8 mouse cellular contexts compared by ENCODE assay signal in the genomic region with DNA sequence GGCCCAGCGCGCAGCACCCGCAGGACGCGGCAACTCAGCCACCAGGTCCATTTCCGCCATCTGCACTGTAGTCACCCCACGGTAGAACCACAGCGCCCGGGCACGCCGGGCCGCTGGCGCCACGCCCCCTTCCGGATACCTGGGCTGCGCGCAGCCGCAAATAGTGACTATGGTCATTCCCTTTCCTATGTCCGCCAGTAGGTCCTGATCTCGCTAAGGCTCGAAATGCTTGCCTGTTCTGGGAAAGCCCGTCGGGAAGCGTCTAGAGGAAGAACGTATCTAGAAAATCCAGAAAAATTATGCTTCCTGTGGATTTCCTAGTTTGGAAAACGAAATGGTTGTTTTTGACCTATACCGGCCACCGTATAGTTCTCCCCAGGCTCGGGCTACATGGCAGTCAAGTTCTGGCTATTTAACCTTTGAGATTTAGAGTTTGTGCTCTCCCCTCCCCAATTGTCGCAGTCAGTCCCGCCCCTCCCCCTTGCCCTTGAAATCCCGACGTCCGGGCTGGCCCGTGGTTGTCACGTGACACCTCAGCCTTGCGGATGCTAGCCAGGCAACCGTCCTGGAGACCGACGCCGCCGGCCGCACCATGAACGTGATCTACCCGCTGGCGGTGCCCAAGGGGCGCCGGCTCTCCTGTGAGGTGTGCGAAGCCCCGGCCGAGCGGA. TPM values are rescaled to one million over a fixed set of nuclear protein-coding genes. Genes with fewer than 3 reads are reported as not detected.
DNase-seq lines count a peak whose midpoint lies in the region; ATAC-seq and TF ChIP-seq lines count a peak whose summit lies in the region.

Ppcs (minus strand) TSS at position 127 of the 671 bp plus-strand sequence.
Zmynd12 (plus strand) TSS at position 521 of the 671 bp plus-strand sequence.

- TF ChIP-seq CTCF in cerebellum, adult 2 months (IDR thresholded peaks at IDR 0.05; ENCODE audit: borderline replicate concordance, insufficient read depth, low read depth, low read length): peak; percentile 17; the same call in 1 of the 2 replicates
- peak; percentile 54 for TF ChIP-seq CTCF in forebrain, postnatal 0 days (IDR thresholded peaks at IDR 0.05; ENCODE audit: low read depth)
- peak; percentile 41 for TF ChIP-seq CTCF in lung, embryonic 14.5 days (IDR thresholded peaks at IDR 0.05; ENCODE audit: low read depth)

- DNase-seq in MEL-GATA-1-ER (ENCODE audit: extremely low read depth, low read depth): peak; percentile 79
- DNase-seq in cerebellum, adult 2 months: peak; percentile 93 to 95
- peak; percentile 90 for DNase-seq in forebrain, postnatal 0 days
- peak; percentile 91 for DNase-seq in heart, postnatal 4 days
- peak; percentile 75 to 85 for DNase-seq in layer of hippocampus, adult 8-10 months (ENCODE audit: low spot score in 2 of 2)
- DNase-seq in lung, embryonic 14.5 days: peak; percentile 95
- DNase-seq in testis, postnatal 14 days (ENCODE audit: low spot score): peak; percentile 90

- under 1% methylated on average over 52 of the region's 52 CpGs for WGBS in cerebellum, adult 2 months
- WGBS in forebrain, postnatal 0 days: 1% methylated on average over 52 of the region's 52 CpGs
- WGBS in lung, embryonic 14.5 days: under 1% methylated on average over 52 of the region's 52 CpGs

- no peaks in the 10 kb centered on the region; the same call in 1 of the 2 replicates for H3K4me1 ChIP-seq in cerebellum, adult 2 months (ENCODE audit: control insufficient read depth, insufficient read depth, low read length)
- peaks cover 12% of the 10 kb centered on the region for H3K4me1 ChIP-seq in forebrain, postnatal 0 days (ENCODE audit: insufficient read depth)
- H3K4me1 ChIP-seq in lung, embryonic 14.5 days (ENCODE audit: insufficient read depth): peaks cover 4% of the 10 kb centered on the region; the same call in 1 of the 2 replicates

- no peaks in the 10 kb centered on the region for H3K27me3 ChIP-seq in cerebellum, adult 2 months (ENCODE audit: control insufficient read depth, insufficient read depth, low read length)
- no peaks in the 10 kb centered on the region for H3K27me3 ChIP-seq in forebrain, postnatal 0 days (ENCODE audit: insufficient read depth, low read length)
- H3K27me3 ChIP-seq in lung, embryonic 14.5 days (ENCODE audit: insufficient read depth, low read length): no peaks in the 10 kb centered on the region

- peak within 1 kb of the TSS; percentile 90 for H3K4me3 ChIP-seq in cerebellum, adult 2 months (replicated peaks; ENCODE audit: insufficient read depth, low read depth, low read length)
- peak within 1 kb of the TSS; percentile 63 for H3K4me3 ChIP-seq in forebrain, postnatal 0 days (ENCODE audit: low read depth, low read length)
- H3K4me3 ChIP-seq in lung, embryonic 14.5 days (ENCODE audit: low read depth, low read length): peak within 1 kb of the TSS; percentile 64

- H3K36me3 ChIP-seq in forebrain, postnatal 0 days (ENCODE audit: insufficient read depth): no peaks in the 10 kb centered on the region
- H3K36me3 ChIP-seq in lung, embryonic 14.5 days (ENCODE audit: insufficient read depth): no peaks in the 10 kb centered on the region

- ATAC-seq in forebrain, postnatal 0 days: peak; percentile 89
- peak; percentile 95 for ATAC-seq in lung, embryonic 14.5 days (ENCODE audit: insufficient read depth)
- peak; percentile 84 for ATAC-seq in neutrophil, adult 5-6 weeks (ENCODE audit: extremely low read depth, insufficient number of reproducible peaks, low FRiP score, poor library complexity, severe bottlenecking)

- no peaks in the 10 kb centered on the region for H3K9me3 ChIP-seq in forebrain, postnatal 0 days (ENCODE audit: low read length)
- H3K9me3 ChIP-seq in lung, embryonic 14.5 days (ENCODE audit: low read depth, low read length): no peaks in the 10 kb centered on the region

- peak within 1 kb of the TSS; percentile 70 for H3K9ac ChIP-seq in forebrain, postnatal 0 days
- H3K9ac ChIP-seq in lung, embryonic 14.5 days: peak within 1 kb of the TSS; percentile 75

- peak within 1 kb of the TSS; percentile 90 for H3K27ac ChIP-seq in cerebellum, adult 2 months (ENCODE audit: insufficient read depth, low read length)
- H3K27ac ChIP-seq in forebrain, postnatal 0 days (ENCODE audit: low read depth, low read length): peak within 1 kb of the TSS; percentile 80
- H3K27ac ChIP-seq in lung, embryonic 14.5 days (ENCODE audit: low read depth): peak within 1 kb of the TSS; percentile 91

- peak; percentile 64 for TF ChIP-seq POLR2A in cerebellum, adult 2 months (IDR thresholded peaks at IDR 0.05; ENCODE audit: borderline replicate concordance, insufficient read depth, low read length)

- H3K4me2 ChIP-seq in forebrain, postnatal 0 days (ENCODE audit: low read depth): peak within 1 kb of the TSS; percentile 94
- H3K4me2 ChIP-seq in lung, embryonic 14.5 days: peak within 1 kb of the TSS; percentile 95

RNA-seq across cellular contexts. Expression of gene Ppcs, which starts in this region (rescaled TPM):
- 14.1 and 16.1 TPM in 2 replicates for polyA plus RNA-seq in cerebellum, adult 2 months (2012; rRNA removed)
- 13.5 and 16.3 TPM in 2 replicates for total RNA-seq in forebrain, postnatal 0 days (2014; rRNA removed)
- 20.6 and 20.9 TPM in 2 replicates for polyA plus RNA-seq in forebrain, postnatal 0 days (2015; fragmentation: Nextera tagmentation; extraction: Ambion mirVana)
- 10 to 100 TPM; 12.2 to 12.4 TPM for total RNA-seq in heart, postnatal 4 days (2021)
- total RNA-seq in layer of hippocampus, adult 8-10 months (2022): 1 to 10 TPM; 3.9 to 8.8 (median 5.9) TPM
- 34.7 and 38.3 TPM in 2 replicates for polyA plus RNA-seq in lung, embryonic 14.5 days (2014; fragmentation: Nextera tagmentation; extraction: Ambion mirVana)
- total RNA-seq in neutrophil, adult 5-6 weeks (2017): 13.9 and 14.1 TPM in 2 replicates

RNA-seq across cellular contexts. Expression of gene Zmynd12, which starts in this region (rescaled TPM):
- polyA plus RNA-seq in cerebellum, adult 2 months (2012; rRNA removed): 0.64 and 0.81 TPM in 2 replicates
- 0.33 and 0.77 TPM in 2 replicates for total RNA-seq in forebrain, postnatal 0 days (2014; rRNA removed)
- polyA plus RNA-seq in forebrain, postnatal 0 days (2015; fragmentation: Nextera tagmentation; extraction: Ambion mirVana): 0.82 and 1.1 TPM in 2 replicates
- total RNA-seq in heart, postnatal 4 days (2021): not detected
- under 1 TPM in 3 of 4 experiments, not detected in 1; 0.48 to 0.94 (median 0.55) TPM for total RNA-seq in layer of hippocampus, adult 8-10 months (2022)
- 0.16 and 0.20 TPM in 2 replicates for polyA plus RNA-seq in lung, embryonic 14.5 days (2014; fragmentation: Nextera tagmentation; extraction: Ambion mirVana)
- 0.25 TPM in 1 of 2 replicates, not detected in the other for total RNA-seq in neutrophil, adult 5-6 weeks (2017)

Comparison
In these comparisons a context has a peak if more than half of its experiments do, and no peak if none do; other contexts are left out.
1. Peak in every context shown above with its lines: DNase-seq, ATAC-seq, H3K4me3 ChIP-seq and H3K27ac ChIP-seq.